ENCODE assay signal across 11 mouse cellular contexts in the genomic region with DNA sequence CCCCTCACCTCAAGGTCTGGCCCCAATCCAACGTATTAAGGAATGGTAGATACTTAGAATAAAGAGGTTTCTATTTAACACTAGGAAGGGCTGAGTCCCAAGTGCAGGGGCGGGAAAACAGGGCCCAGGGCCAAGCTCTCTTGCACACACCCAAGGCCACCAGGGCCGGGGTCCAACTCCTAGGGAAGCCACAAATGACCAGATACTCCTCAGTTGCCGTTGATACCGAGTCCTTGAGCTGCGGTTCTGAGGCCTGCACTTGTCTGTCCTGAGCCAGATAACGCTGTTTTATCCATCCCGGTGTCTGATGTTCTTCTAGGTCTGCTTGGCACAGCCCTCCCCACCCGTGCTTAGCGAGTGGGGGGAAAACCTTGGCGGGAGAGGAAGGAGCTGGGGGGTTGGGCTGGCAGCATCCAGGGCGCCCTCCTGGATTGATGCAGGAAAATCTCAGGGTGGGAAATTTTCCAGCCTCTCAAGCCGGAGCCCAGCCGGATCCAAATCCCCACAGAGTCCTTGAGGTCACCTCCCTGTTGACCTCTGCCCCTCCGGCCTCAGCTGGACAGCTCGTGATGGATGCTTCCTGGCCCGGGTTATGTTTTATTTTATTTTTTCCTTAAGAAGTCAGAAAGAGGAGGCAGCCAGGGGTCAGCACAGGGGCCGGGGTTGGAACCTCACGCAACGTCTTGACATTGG. TPM values are rescaled to one million over a fixed set of nuclear protein-coding genes. Genes with fewer than 3 reads are reported as not detected.
DNase-seq lines count a peak whose midpoint lies in the region; ATAC-seq lines count a peak whose summit lies in the region.
"Had no signal": no experiment of that assay in that cellular context is flagged by ENCODE, and none has a peak within 500 bp of the region (broad histone marks: within the 10 kb centered on the region; RNA-seq: fewer than 3 reads in every experiment).

No protein-coding gene starts in this region.

- no peak overlapping the region for H3K4me2 ChIP-seq in kidney, embryonic 16.5 days (replicated peaks; ENCODE audit: low read depth, low read length)
- no peak overlapping the region for H3K4me2 ChIP-seq in hindbrain, embryonic 11.5 days (replicated peaks; ENCODE audit: low read depth, low read length)
- H3K4me2 ChIP-seq: embryonic facial prominence, embryonic 13.5 days; limb, embryonic 12.5 days had no signal

- no peak overlapping the region for H3K4me3 ChIP-seq in kidney, embryonic 16.5 days (ENCODE audit: low read length)
- H3K4me3 ChIP-seq in hindbrain, embryonic 11.5 days (ENCODE audit: low read depth, low read length): no peak overlapping the region
- H3K4me3 ChIP-seq: embryonic facial prominence, embryonic 13.5 days; limb, embryonic 12.5 days had no signal

- WGBS in kidney, embryonic 16.5 days: 43% methylated on average over 20 of the region's 20 CpGs
- 56% methylated on average over 20 of the region's 20 CpGs for WGBS in hindbrain, embryonic 11.5 days

- peaks cover 11% of the 10 kb centered on the region for H3K27me3 ChIP-seq in kidney, embryonic 16.5 days (ENCODE audit: insufficient read depth, low read length)
- H3K27me3 ChIP-seq in hindbrain, embryonic 11.5 days (ENCODE audit: control insufficient read depth, insufficient read depth, low read length): peaks cover 19% of the 10 kb centered on the region

- no peak; the same call in 1 of the 2 replicates for ATAC-seq in kidney, embryonic 16.5 days (ENCODE audit: low FRiP score, low TSS enrichment)
- ATAC-seq in megakaryocyte-erythroid progenitor cell, adult 5-6 weeks (replicated peaks; ENCODE audit: low FRiP score, low TSS enrichment, poor library complexity, severe bottlenecking): peak; percentile 70
- ATAC-seq in hindbrain, embryonic 11.5 days (ENCODE audit: low FRiP score): no peak

- no peak overlapping the region for H3K27ac ChIP-seq in kidney, embryonic 16.5 days (ENCODE audit: low read length)
- H3K27ac ChIP-seq in hindbrain, embryonic 11.5 days (ENCODE audit: low read depth, low read length): no peak overlapping the region
- H3K27ac ChIP-seq: embryonic facial prominence, embryonic 13.5 days; limb, embryonic 12.5 days had no signal

- H3K36me3 ChIP-seq in kidney, embryonic 16.5 days (ENCODE audit: insufficient read depth, low read length): no peaks in the 10 kb centered on the region
- no peaks in the 10 kb centered on the region for H3K36me3 ChIP-seq in hindbrain, embryonic 11.5 days (ENCODE audit: control insufficient read depth, insufficient read depth, low read length)
- H3K36me3 ChIP-seq: embryonic facial prominence, embryonic 13.5 days; limb, embryonic 12.5 days had no signal

- DNase-seq in kidney, adult 11 months: peak; percentile 84
- peak; percentile 83 for DNase-seq in adrenal gland, postnatal 10 days
- DNase-seq in kidney, adult 9 months: peak; percentile 89
- DNase-seq in thymus, postnatal 36 days: no peak
- no peak for DNase-seq in hindbrain, embryonic 11.5 days (ENCODE audit: low spot score)
- DNase-seq: right cerebral cortex, postnatal 4 days; thymus, postnatal 4 days had no signal

- H3K4me1 ChIP-seq in kidney, embryonic 16.5 days (ENCODE audit: insufficient read depth, low read length): peaks cover 4% of the 10 kb centered on the region; the same call in 1 of the 2 replicates
- H3K4me1 ChIP-seq in hindbrain, embryonic 11.5 days (replicated peaks; ENCODE audit: control insufficient read depth, insufficient read depth, low read length): 0 out of 2 replicates have a peak, but pooled peaks cover 3% of the 10 kb centered on the region

- H3K9ac ChIP-seq in kidney, embryonic 16.5 days (replicated peaks; ENCODE audit: low read length): no peak overlapping the region
- no peak overlapping the region for H3K9ac ChIP-seq in hindbrain, embryonic 11.5 days (ENCODE audit: low read depth, low read length)
- H3K9ac ChIP-seq: embryonic facial prominence, embryonic 13.5 days; limb, embryonic 12.5 days had no signal

- no peaks in the 10 kb centered on the region for H3K9me3 ChIP-seq in kidney, embryonic 16.5 days (ENCODE audit: low read length)
- H3K9me3 ChIP-seq in hindbrain, embryonic 11.5 days (ENCODE audit: control insufficient read depth, low read length): no peaks in the 10 kb centered on the region
- H3K9me3 ChIP-seq: embryonic facial prominence, embryonic 13.5 days; limb, embryonic 12.5 days had no signal

RNA-seq across cellular contexts. Expression of gene Bloc1s3, which starts 12.5 kb away (rescaled TPM):
- 1.8 and 2.2 TPM in 2 replicates for polyA plus RNA-seq in kidney, embryonic 16.5 days (2015; fragmentation: Nextera tagmentation; extraction: Ambion mirVana)
- 1 to 10 TPM; 5.2 to 5.4 TPM for total RNA-seq in adrenal gland, postnatal 10 days (2021)
- 3.4 and 3.6 TPM in 2 replicates for total RNA-seq in megakaryocyte-erythroid progenitor cell, adult 5-6 weeks (2014; fragmentation: Nextera tagmentation)
- total RNA-seq in megakaryocyte-erythroid progenitor cell, adult 5-6 weeks (2017): 3.6 and 4.7 TPM in 2 replicates
- polyA plus RNA-seq in hindbrain, embryonic 11.5 days (2014; fragmentation: Nextera tagmentation; extraction: Ambion mirVana): 2.4 and 2.5 TPM in 2 replicates

RNA-seq across cellular contexts. Expression of gene Trappc6a, which starts 12.5 kb away (rescaled TPM):
- 89.7 and 94.2 TPM in 2 replicates for polyA plus RNA-seq in kidney, embryonic 16.5 days (2015; fragmentation: Nextera tagmentation; extraction: Ambion mirVana)
- 10 to 100 TPM; 76.6 to 80.9 TPM for total RNA-seq in adrenal gland, postnatal 10 days (2021)
- total RNA-seq in megakaryocyte-erythroid progenitor cell, adult 5-6 weeks (2014; fragmentation: Nextera tagmentation): 89.3 and 96.3 TPM in 2 replicates
- total RNA-seq in megakaryocyte-erythroid progenitor cell, adult 5-6 weeks (2017): 22.6 and 23.6 TPM in 2 replicates
- polyA plus RNA-seq in hindbrain, embryonic 11.5 days (2014; fragmentation: Nextera tagmentation; extraction: Ambion mirVana): 45.7 and 49.8 TPM in 2 replicates

RNA-seq across cellular contexts. Expression of gene Nkpd1, which starts 22.0 kb away (rescaled TPM):
- 0.11 and 0.14 TPM in 2 replicates for polyA plus RNA-seq in kidney, embryonic 16.5 days (2015; fragmentation: Nextera tagmentation; extraction: Ambion mirVana)
- under 1 TPM; 0.18 to 0.21 TPM for total RNA-seq in adrenal gland, postnatal 10 days (2021)
- total RNA-seq in megakaryocyte-erythroid progenitor cell, adult 5-6 weeks (2014; fragmentation: Nextera tagmentation): 0.20 TPM in 1 of 2 replicates, not detected in the other
- total RNA-seq in megakaryocyte-erythroid progenitor cell, adult 5-6 weeks (2017): not detected in 2 replicates
- 0.10 and 0.17 TPM in 2 replicates for polyA plus RNA-seq in hindbrain, embryonic 11.5 days (2014; fragmentation: Nextera tagmentation; extraction: Ambion mirVana)

RNA-seq across cellular contexts. Expression of gene Exoc3l2, which starts 32.5 kb away (rescaled TPM):
- 2.9 and 3.8 TPM in 2 replicates for polyA plus RNA-seq in kidney, embryonic 16.5 days (2015; fragmentation: Nextera tagmentation; extraction: Ambion mirVana)
- 10 to 100 TPM; 17.4 to 17.9 TPM for total RNA-seq in adrenal gland, postnatal 10 days (2021)
- 1.7 and 2.3 TPM in 2 replicates for total RNA-seq in megakaryocyte-erythroid progenitor cell, adult 5-6 weeks (2014; fragmentation: Nextera tagmentation)
- 1.0 and 1.5 TPM in 2 replicates for total RNA-seq in megakaryocyte-erythroid progenitor cell, adult 5-6 weeks (2017)
- polyA plus RNA-seq in hindbrain, embryonic 11.5 days (2014; fragmentation: Nextera tagmentation; extraction: Ambion mirVana): 0.66 and 0.76 TPM in 2 replicates

RNA-seq across cellular contexts. Expression of gene Mark4, which starts 37.0 kb away (rescaled TPM):
- polyA plus RNA-seq in kidney, embryonic 16.5 days (2015; fragmentation: Nextera tagmentation; extraction: Ambion mirVana): 6.8 and 6.9 TPM in 2 replicates
- 10 to 100 TPM; 35.0 to 37.1 TPM for total RNA-seq in adrenal gland, postnatal 10 days (2021)
- 7.8 and 11.3 TPM in 2 replicates for total RNA-seq in megakaryocyte-erythroid progenitor cell, adult 5-6 weeks (2014; fragmentation: Nextera tagmentation)
- 3.0 and 3.1 TPM in 2 replicates for total RNA-seq in megakaryocyte-erythroid progenitor cell, adult 5-6 weeks (2017)
- 11.5 and 13.3 TPM in 2 replicates for polyA plus RNA-seq in hindbrain, embryonic 11.5 days (2014; fragmentation: Nextera tagmentation; extraction: Ambion mirVana)

Comparison
In these comparisons a context has a peak if more than half of its experiments do, and no peak if none do; other contexts are left out.
1. DNase-seq: peak in kidney, adult 11 months (single experiment), adrenal gland, postnatal 10 days (single experiment) and kidney, adult 9 months (single experiment); none in thymus, postnatal 36 days (0 of 2) and hindbrain, embryonic 11.5 days (single experiment).